In genomic region chr5:134080685-134081548, GRCm38 (mm10) we compare ENCODE assay signal across 8 mouse cellular contexts. TPM values are rescaled to one million over a fixed set of nuclear protein-coding genes. Genes with fewer than 3 reads are reported as not detected.
DNase-seq lines count a peak whose midpoint lies in the region; ATAC-seq lines count a peak whose summit lies in the region.

No protein-coding gene starts in this region.

- peaks cover 2% of the 10 kb centered on the region; the same call in 1 of the 2 replicates for H3K9me3 ChIP-seq in midbrain, embryonic 11.5 days (ENCODE audit: control insufficient read depth, low read length)

- WGBS in midbrain, embryonic 11.5 days, result 55% methylated on average over 18 of the region's 18 CpGs

- H3K4me2 ChIP-seq in midbrain, embryonic 11.5 days, result no peak overlapping the region

- no peaks in the 10 kb centered on the region for H3K4me1 ChIP-seq in midbrain, embryonic 11.5 days (ENCODE audit: control insufficient read depth, insufficient read depth, low read length)

- H3K36me3 ChIP-seq in midbrain, embryonic 11.5 days (ENCODE audit: control insufficient read depth, insufficient read depth, low read length), result no peaks in the 10 kb centered on the region

- H3K27ac ChIP-seq in midbrain, embryonic 11.5 days (ENCODE audit: low read depth, low read length), result no peak overlapping the region

- ATAC-seq in midbrain, embryonic 11.5 days (ENCODE audit: low FRiP score), result no peak

- H3K9ac ChIP-seq in midbrain, embryonic 11.5 days (ENCODE audit: low read length), result no peak overlapping the region

- intact Hi-C loops in gastrocnemius, postnatal 14 days (cut with DNase I; ENCODE audit: low total_unique reads), result loop anchor here (10.0 kb wide), 1 partner anchor 844 kb away; no protein-coding TSS in a partner anchor

- DNase-seq in heart, adult 18-20 months, result peak; percentile 27 to 30
- no peak for DNase-seq in heart, adult 8-10 months (ENCODE audit: low spot score)
- peak; percentile 73 for DNase-seq in adipocyte (ENCODE audit: low spot score)
- DNase-seq in gastrocnemius, postnatal 14 days, result peak; percentile 58
- DNase-seq in kidney, postnatal 36 days, result peak; percentile 78 to 88
- DNase-seq in urinary bladder, postnatal 10 days (ENCODE audit: low spot score), result no peak
- DNase-seq in midbrain, embryonic 11.5 days (ENCODE audit: low spot score, missing footprints), result no peak
- DNase-seq in B cell, adult 2 months, result no peak

- H3K27me3 ChIP-seq in midbrain, embryonic 11.5 days (ENCODE audit: control insufficient read depth, insufficient read depth, low read length), result no peaks in the 10 kb centered on the region

- no peak overlapping the region for H3K4me3 ChIP-seq in midbrain, embryonic 11.5 days (ENCODE audit: low read depth, low read length)

RNA-seq across cellular contexts. Expression of gene Castor2, which starts 18.6 kb away (rescaled TPM):
- 10 to 100 TPM; 20.5 to 26.6 TPM for total RNA-seq in heart, adult 18-20 months (2021)
- 10 to 100 TPM; 21.6 to 32.9 (median 25.9) TPM for total RNA-seq in heart, adult 8-10 months (2022)
- 10 to 100 TPM; 36.5 to 40.2 TPM for total RNA-seq in gastrocnemius, postnatal 14 days (2021)
- polyA plus RNA-seq in midbrain, embryonic 11.5 days (2014; fragmentation: Nextera tagmentation; extraction: Ambion mirVana), result 10.8 and 11.7 TPM in 2 replicates

Comparison
In these comparisons a context has a peak if more than half of its experiments do, and no peak if none do; other contexts are left out.
1. DNase-seq: peak in heart, adult 18-20 months (2 of 2), adipocyte (single experiment), gastrocnemius, postnatal 14 days (single experiment) and kidney, postnatal 36 days (2 of 2); none in heart, adult 8-10 months (single experiment), urinary bladder, postnatal 10 days (single experiment), midbrain, embryonic 11.5 days (single experiment) and B cell, adult 2 months (0 of 2).